Mouse (Mus musculus): Measurements from ENCODE around the gene Zmym2.

The Zmym2 gene

DNA sequence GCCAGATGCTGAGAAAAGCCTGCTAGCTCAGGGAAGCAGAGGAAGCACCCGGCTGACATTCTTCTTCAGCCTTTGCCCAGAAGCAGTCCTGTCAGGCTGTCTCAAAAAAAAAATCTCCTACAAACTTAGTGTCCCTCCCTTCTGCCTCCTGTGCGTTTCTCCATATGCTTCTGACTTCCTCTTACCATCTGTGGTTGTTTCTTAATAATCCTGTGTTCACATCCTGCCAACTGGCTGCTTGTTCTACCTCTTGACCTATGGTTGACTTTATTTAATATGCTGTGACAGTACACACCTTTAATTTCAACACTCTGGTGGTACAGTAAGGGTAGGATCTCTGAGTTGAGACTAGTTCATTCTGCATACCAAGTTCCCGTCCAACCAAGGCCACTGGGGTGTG, 32.1 kb downstream of the Zmym2 start:
- no peak for DNase-seq (ENCODE audit: low read depth)

DNA sequence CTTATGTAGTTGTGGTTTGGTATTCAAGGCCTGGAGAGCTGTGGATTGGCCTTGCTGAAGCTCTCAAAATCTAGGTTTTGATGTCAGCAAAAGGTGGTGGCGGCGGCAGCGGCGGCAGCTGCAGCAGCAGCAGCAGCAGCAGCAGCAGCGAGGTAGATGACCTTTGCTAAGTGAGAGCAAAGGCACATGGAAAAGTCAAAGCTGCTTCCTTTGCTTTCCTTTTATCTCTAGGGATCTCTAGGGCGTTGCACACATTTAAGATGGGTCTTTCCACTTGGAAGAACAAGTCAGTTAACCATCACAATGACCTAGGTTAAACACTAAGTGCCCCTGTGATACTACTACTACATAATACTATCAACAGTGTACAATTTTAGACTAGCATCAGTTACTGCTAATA, 49.0 kb downstream of the Zmym2 start:
- no peak for DNase-seq (ENCODE audit: low read depth)

DNA sequence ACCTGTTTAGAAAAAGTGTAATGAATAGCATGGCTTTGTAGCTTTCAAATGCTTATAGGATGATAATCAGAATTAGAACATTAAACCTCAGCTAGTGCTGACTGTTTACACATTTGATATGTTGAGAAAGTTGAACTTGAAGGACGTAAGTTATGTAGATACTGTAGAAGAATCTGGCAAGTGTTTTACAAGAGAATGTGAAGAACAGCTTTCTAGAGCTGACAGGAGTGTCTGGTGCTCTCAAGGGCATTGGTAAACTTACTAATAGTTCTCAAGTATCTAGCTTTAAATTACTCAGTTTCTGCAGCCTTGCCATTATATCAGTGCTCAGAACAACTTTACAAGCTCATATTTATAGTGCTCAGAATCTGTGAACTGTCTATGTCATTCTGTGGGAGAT, 53.5 kb downstream of the Zmym2 start:
- DNase-seq (ENCODE audit: low read depth): no peak

DNA sequence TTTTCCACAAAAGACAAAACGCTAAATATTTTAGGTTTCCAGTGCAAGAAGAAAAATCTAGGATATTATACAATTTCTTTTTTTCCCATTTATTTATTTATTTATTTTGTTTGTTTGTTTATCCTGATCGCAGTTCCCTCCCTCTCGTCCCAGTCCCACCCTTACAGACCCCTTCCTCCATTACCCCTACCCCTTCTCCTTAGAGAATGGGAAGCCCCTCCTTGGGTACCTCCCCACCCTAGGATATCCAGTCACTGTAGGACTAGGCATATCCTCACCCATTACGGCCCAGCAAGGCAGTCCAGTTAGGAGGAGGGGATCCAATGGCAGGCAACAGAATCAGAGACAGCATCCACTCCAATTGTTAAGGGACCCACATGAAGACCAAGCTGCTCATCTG, 66.5 kb downstream of the Zmym2 start:
- DNase-seq (ENCODE audit: low read depth): no peak

DNA sequence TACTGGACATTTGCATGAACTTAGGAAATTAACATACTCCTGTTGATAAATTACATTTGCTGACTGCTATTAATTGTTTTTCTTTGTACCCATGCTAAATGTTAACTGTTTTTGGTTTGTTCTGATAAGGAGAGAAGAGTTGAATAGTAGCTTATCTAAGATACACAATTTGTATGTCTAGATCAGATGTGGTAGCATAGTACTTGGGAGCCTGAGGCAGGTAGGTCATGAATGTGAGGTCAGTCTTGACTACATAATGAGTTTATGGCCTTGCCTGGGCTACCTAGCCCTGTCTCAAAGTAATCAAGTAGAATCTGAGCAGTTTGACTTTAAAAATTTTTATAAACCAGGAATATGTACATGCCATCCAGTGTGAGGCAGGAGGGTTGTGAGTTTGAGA, 67.9 kb downstream of the Zmym2 start:
- DNase-seq (ENCODE audit: low read depth): no peak

DNA sequence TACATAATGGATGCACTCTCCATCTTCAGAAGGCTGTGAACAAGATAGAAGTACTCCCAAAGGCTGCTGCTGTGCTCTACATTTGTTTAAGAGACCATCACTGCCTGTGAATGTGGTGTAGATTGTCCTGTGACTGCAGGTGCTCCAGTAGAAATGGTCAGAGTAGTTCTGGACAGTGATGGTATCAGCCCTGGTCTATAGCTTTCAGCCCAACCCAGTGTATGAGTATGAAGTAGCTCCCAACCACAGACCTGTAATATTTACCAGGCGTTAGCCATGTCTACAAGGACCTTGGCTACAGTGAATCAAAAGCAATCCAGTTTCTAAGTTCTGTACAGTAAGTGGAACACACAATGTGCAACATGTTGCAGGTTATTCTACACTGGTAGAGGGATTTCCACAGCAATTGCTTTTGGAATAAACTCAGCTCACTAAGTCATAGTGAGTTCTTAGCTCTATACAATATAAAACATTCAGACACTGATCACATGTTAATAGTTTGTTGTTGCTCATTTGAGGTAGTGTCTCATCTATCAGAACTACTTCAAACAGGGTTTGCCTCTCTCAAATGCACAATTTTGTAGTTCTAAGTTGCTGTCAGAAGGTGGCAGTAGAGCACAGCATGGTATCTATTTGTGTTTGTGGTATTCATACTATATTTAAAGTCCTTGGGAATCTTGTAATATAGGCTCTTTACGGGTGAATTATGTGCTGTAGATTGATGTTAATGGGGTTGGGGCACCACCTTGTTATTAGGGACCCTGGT, 77.7 kb downstream of the Zmym2 start:
- DNase-seq (ENCODE audit: low read depth): peak; percentile 49

DNA sequence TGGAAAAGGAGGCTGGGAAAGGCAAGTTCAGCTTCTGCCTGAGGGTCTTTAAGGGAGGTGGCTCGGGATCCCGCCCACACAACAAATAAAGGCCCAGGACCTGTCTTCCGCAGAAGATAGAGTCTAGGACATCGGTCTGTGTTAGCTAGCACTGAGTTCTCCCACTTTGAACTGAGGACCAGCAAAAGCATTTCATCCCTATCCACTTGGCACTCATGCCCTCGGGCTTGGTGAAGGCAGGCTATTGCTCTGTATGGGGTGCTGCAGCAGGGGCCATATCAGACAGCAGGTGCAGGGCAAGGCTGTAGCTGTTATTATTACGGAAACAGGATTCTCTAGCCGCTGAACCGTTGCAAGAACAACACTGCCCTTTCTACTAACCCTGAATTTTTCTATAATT, 83.2 kb downstream of the Zmym2 start:
- DNase-seq (ENCODE audit: low read depth): no peak

DNA sequence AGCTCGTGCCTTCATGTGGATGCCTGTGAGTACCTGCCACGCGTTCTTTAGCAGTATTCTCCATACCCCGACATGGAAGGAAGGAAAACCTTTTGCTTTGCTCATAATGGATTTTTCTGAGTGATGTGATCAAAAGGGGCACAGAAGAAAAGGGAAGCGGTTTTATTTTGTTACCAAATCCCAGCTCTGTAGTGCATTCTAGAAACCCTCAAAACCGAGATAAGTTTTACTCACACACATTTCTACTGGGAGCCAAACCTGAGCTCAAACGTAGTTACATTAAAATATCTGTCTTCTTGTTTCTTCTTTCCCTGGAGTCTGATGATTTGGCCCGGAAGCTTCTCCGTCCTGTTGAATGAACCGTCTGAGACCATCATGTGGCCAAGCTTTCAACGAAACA, 83.7 kb downstream of the Zmym2 start:
- no peak for DNase-seq (ENCODE audit: low read depth)

DNA sequence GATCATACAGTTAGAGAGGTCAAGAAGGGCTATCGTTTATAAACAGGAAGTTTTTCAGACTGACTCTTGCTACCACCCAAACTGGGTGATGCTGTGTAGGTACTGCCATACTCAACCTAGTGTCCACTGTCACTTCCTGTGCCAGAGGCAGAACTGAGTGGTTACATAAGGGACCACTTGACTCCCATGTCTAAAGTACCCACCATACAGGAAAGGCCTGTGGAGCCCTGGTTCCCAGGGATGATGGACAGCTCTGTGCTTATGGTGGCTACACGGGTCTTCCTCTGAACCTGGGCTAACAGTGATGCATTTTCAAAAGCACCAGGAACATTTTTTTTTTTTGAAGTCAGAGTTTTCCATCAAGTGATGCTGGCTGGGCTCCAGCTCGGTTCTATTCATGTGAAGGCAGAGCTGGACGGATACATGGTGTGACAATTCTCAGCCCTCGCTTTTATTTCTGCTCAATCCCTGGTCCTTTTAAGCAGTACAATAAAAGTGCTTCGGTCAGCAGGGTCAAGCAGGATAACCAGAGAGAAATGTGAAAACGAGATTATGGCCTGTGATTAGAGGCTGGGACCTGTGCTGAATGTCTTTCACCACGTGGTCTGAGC, 91.7 kb downstream of the Zmym2 start:
- no peak for DNase-seq (ENCODE audit: low read depth)

DNA sequence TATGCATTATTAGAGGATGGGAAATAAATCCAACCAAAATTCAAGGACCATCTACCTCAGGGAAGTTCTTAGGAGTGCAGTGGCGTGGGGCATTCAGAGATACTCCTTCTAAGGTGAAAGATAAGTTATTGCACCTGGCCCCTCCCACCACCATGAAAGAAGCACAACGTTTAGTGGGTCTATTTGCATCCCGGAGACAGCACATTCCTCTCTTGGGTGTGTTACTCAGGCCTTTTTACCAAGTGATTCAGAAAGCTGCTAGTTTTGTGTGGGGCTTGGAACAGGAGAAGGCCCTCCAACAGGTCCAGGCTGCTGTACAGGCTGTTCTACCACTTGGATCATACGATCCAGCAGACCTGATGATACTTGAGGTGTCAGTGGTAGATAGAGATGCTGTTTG, 102.2 kb downstream of the Zmym2 start:
- DNase-seq (ENCODE audit: low read depth): no peak

Data from c-Kit-positive CD71-negative TER-119-negative erythroid progenitor cells, embryonic 14.5 days (primary cell).